Mouse (Mus musculus) midbrain, embryonic 11.5 days (tissue): ENCODE results near the gene Tor2a. TPM values are rescaled to one million over a fixed set of nuclear protein-coding genes. Genes with fewer than 3 reads are reported as not detected.

ENCODE experiments used
- ATAC-seq: fragments of 200-750 bp; cut with Nextera tagmentation; 2 replicates; pipeline ENCODE4 v1.8.0; 2017; ENCODE audit warnings: moderate TSS enrichment, moderate library complexity; ENCODE audit not compliant: low FRiP score
- DNase-seq: peaks from one replicate; pipeline ENCODE4 v3.0.0; 2015; ENCODE audit warnings: low spot score; ENCODE audit errors: missing footprints
- H3K27ac ChIP-seq: fragments of 300-500 bp; sonication (generic); 2 replicates; pipeline ENCODE4 v1.5.1; 2014; ENCODE audit warnings: low read depth, low read length
- H3K27me3 ChIP-seq: fragments of 300-500 bp; sonication (generic); 2 replicates; pipeline ENCODE4 v1.6.1; 2014; ENCODE audit warnings: mild to moderate bottlenecking, low read length, moderate library complexity, mixed read lengths; ENCODE audit not compliant: control insufficient read depth, insufficient read depth
- H3K36me3 ChIP-seq: fragments of 300-500 bp; sonication (generic); 2 replicates; pipeline ENCODE4 v1.6.1; 2014; ENCODE audit warnings: mild to moderate bottlenecking, low read length, moderate library complexity, mixed read lengths; ENCODE audit not compliant: control insufficient read depth, insufficient read depth
- H3K4me1 ChIP-seq: fragments of 300-500 bp; sonication (generic); 2 replicates; pipeline ENCODE4 v1.6.1; 2014; ENCODE audit warnings: low read length; ENCODE audit not compliant: control insufficient read depth, insufficient read depth
- H3K4me2 ChIP-seq: fragments of 300-500 bp; sonication (generic); 2 replicates; pipeline ENCODE4 v1.6.1; 2014; ENCODE audit warnings: mild to moderate bottlenecking, moderate library complexity
- H3K4me3 ChIP-seq: fragments of 300-500 bp; sonication (generic); 2 replicates; pipeline ENCODE4 v1.5.1; 2014; ENCODE audit warnings: low read depth, low read length
- H3K9ac ChIP-seq: fragments of 300-500 bp; sonication (generic); 2 replicates; pipeline ENCODE4 v1.6.1; 2014; ENCODE audit warnings: low read length
- H3K9me3 ChIP-seq: fragments of 300-500 bp; sonication (generic); 2 replicates; pipeline ENCODE4 v1.6.1; 2016; ENCODE audit warnings: low read length; ENCODE audit not compliant: control insufficient read depth
- WGBS: fragments of 180-500 bp; shearing (Covaris S2); extraction: QIAGEN DNeasy Blood & Tissue Kit; methylation state at CpG from one replicate; pipeline ENCODE4 v1.1.7; 2014; 5-methylcytosine and 5-hydroxymethylcytosine counted together
- polyA plus RNA-seq: library from polyadenylated mRNA; unstranded; fragments of >200 nt; fragmentation: Nextera tagmentation; extraction: Ambion mirVana; gene quantifications from 2 replicates; pipeline ENCODE4 v1.2.1, GENCODE M21; 2014

Tor2a gene
- polyA plus RNA-seq, 1 experiment from 2014 or later: 51.4 TPM

GRCm38 (mm10) chr2:32778081-32778480 is 21.0 kb downstream of the Tor2a start:
- no peak overlapping the region for H3K4me3 ChIP-seq
- H3K4me1 ChIP-seq: peaks cover 12% of the 10 kb centered on the region; the same call in 1 of the 2 replicates
- no peak overlapping the region for H3K9ac ChIP-seq
- no peak overlapping the region for H3K27ac ChIP-seq
- no peak overlapping the region for H3K4me2 ChIP-seq
- no peaks in the 10 kb centered on the region for H3K9me3 ChIP-seq
- DNase-seq: peak; percentile 1
- no peaks in the 10 kb centered on the region for H3K36me3 ChIP-seq
- WGBS: 87% methylated on average over 6 of the region's 6 CpGs
- H3K27me3 ChIP-seq: no peaks in the 10 kb centered on the region
- ATAC-seq: no peak

GRCm38 (mm10) chr2:32779131-32779530 is 22.1 kb downstream of the Tor2a start:
- Histone ChIP-seq H3K9me3 (no peaks in the 10 kb centered on the region), H3K4me3 (no peak overlapping the region), H3K4me1 (peaks cover 12% of the 10 kb centered on the region; the same call in 1 of the 2 replicates), H3K9ac (no peak overlapping the region), H3K4me2 (no peak overlapping the region), H3K36me3 (no peaks in the 10 kb centered on the region), H3K27me3 (no peaks in the 10 kb centered on the region), H3K27ac (no peak overlapping the region)
- ATAC-seq: no peak
- peak; percentile 90 for DNase-seq
- 9% methylated on average over 8 of the region's 8 CpGs for WGBS

GRCm38 (mm10) chr2:32779714-32780113 is 22.7 kb downstream of the Tor2a start:
- Histone ChIP-seq H3K4me2 (no peak overlapping the region), H3K4me3 (no peak overlapping the region), H3K27ac (no peak overlapping the region), H3K9ac (no peak overlapping the region), H3K9me3 (no peaks in the 10 kb centered on the region), H3K4me1 (peaks cover 12% of the 10 kb centered on the region; the same call in 1 of the 2 replicates), H3K27me3 (no peaks in the 10 kb centered on the region), H3K36me3 (no peaks in the 10 kb centered on the region)
- ATAC-seq (no peak), DNase-seq (peak; percentile 56)
- WGBS: 90% methylated on average over 6 of the region's 6 CpGs

- ATAC-seq (no peak), DNase-seq (no peak)
- WGBS: 74% methylated on average over 6 of the region's 6 CpGs
- Histone ChIP-seq H3K9ac (no peak overlapping the region), H3K9me3 (no peaks in the 10 kb centered on the region), H3K27me3 (no peaks in the 10 kb centered on the region), H3K4me2 (no peak overlapping the region), H3K4me1 (peaks cover 3% of the 10 kb centered on the region; the same call in 1 of the 2 replicates), H3K36me3 (no peaks in the 10 kb centered on the region), H3K27ac (no peak overlapping the region), H3K4me3 (no peak overlapping the region)
Measured at GRCm38 (mm10) chr2:32781710-32782109, 24.7 kb downstream of the Tor2a start.

- H3K4me3 ChIP-seq: no peak within 1 kb of the TSS
- no peak within 1 kb of the TSS for H3K9ac ChIP-seq
- H3K27me3 ChIP-seq: no peaks in the 10 kb centered on the region
- H3K36me3 ChIP-seq: no peaks in the 10 kb centered on the region
- H3K4me2 ChIP-seq: no peak within 1 kb of the TSS
- no peak for ATAC-seq
- no peaks in the 10 kb centered on the region for H3K9me3 ChIP-seq
- peaks cover 1% of the 10 kb centered on the region; the same call in 1 of the 2 replicates for H3K4me1 ChIP-seq
- peak; percentile 68 for DNase-seq
- WGBS: 75% methylated on average over 4 of the region's 4 CpGs
- no peak within 1 kb of the TSS for H3K27ac ChIP-seq
Measured at GRCm38 (mm10) chr2:32784048-32784681, 27.1 kb downstream of the Tor2a start, which contains the start of gene Cfap157. Gene Cfap157, minus strand, starts transcription at chr2:32784428.

- no peaks in the 10 kb centered on the region for H3K9me3 ChIP-seq
- no peak overlapping the region for H3K9ac ChIP-seq
- DNase-seq (no peak), ATAC-seq (no peak)
- H3K4me1 ChIP-seq: no peaks in the 10 kb centered on the region
- no peaks in the 10 kb centered on the region for H3K36me3 ChIP-seq
- H3K27ac ChIP-seq: no peak overlapping the region
- 65% methylated on average over 6 of the region's 6 CpGs for WGBS
- no peaks in the 10 kb centered on the region for H3K27me3 ChIP-seq
- H3K4me3 ChIP-seq: no peak overlapping the region
- H3K4me2 ChIP-seq: no peak overlapping the region
Measured at GRCm38 (mm10) chr2:32787176-32787575, 30.1 kb downstream of the Tor2a start.

- H3K4me1 ChIP-seq: no peaks in the 10 kb centered on the region
- WGBS: 93% methylated on average over 2 of the region's 2 CpGs
- no peak overlapping the region for H3K9ac ChIP-seq
- H3K9me3 ChIP-seq: no peaks in the 10 kb centered on the region
- no peak overlapping the region for H3K4me2 ChIP-seq
- H3K4me3 ChIP-seq: no peak overlapping the region
- H3K36me3 ChIP-seq: no peaks in the 10 kb centered on the region
- DNase-seq: no peak
- no peaks in the 10 kb centered on the region for H3K27me3 ChIP-seq
- H3K27ac ChIP-seq: no peak overlapping the region
- no peak for ATAC-seq
Measured at GRCm38 (mm10) chr2:32788581-32788980, 31.5 kb downstream of the Tor2a start.

- Histone ChIP-seq H3K27me3 (no peaks in the 10 kb centered on the region), H3K36me3 (no peaks in the 10 kb centered on the region; the same call in 1 of the 2 replicates), H3K4me3 (no peak overlapping the region), H3K4me1 (no peaks in the 10 kb centered on the region), H3K27ac (no peak overlapping the region), H3K4me2 (no peak overlapping the region), H3K9me3 (no peaks in the 10 kb centered on the region), H3K9ac (no peak overlapping the region)
- WGBS: 85% methylated on average over 6 of the region's 6 CpGs
- no peak for ATAC-seq
- DNase-seq: no peak
Measured at GRCm38 (mm10) chr2:32791297-32791696, 34.3 kb downstream of the Tor2a start.

GRCm38 (mm10) chr2:32795748-32796418 is 38.8 kb downstream of the Tor2a start:
- H3K4me2 ChIP-seq: no peak overlapping the region
- no peak overlapping the region for H3K9ac ChIP-seq
- H3K27ac ChIP-seq: no peak overlapping the region
- peaks cover 4% of the 10 kb centered on the region; the same call in 1 of the 2 replicates for H3K36me3 ChIP-seq
- no peaks in the 10 kb centered on the region for H3K9me3 ChIP-seq
- ATAC-seq (no peak), DNase-seq (no peak)
- WGBS: 89% methylated on average over 13 of the region's 13 CpGs
- no peak overlapping the region for H3K4me3 ChIP-seq
- no peaks in the 10 kb centered on the region for H3K27me3 ChIP-seq
- no peaks in the 10 kb centered on the region for H3K4me1 ChIP-seq
